Mouse (Mus musculus): Measurements from ENCODE around the gene Cdc37l1. TPM values are rescaled to one million over a fixed set of nuclear protein-coding genes. Genes with fewer than 3 reads are reported as not detected.

Gene Cdc37l1
- polyA plus RNA-seq, 1 experiment from 2014 or later, result 51.7 TPM

DNA sequence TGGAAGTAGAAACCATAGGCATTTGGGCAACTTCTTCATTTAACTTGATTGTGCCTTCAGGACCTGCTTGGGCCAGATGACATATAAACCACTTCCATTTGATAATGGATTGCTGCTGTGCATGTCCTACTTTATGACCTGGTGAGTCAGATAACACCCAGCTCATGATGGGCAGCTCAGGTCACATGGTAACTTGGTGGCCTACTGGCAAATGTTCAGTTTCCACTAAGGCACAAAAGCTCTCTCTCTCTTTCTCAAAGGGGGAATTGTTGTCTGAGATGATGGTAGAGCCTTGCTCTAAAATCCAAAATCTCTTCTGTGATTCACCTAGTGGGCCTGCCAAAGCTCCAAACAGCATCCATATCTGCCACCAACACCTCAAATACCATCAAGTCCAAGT, 42.5 kb downstream of the Cdc37l1 start:
- ATAC-seq (ENCODE audit: low FRiP score), result no peak

GRCm38 (mm10) chr19:29037026-29037425, 46.9 kb downstream of the Cdc37l1 start:
- no peak overlapping the region for H3K9ac ChIP-seq (ENCODE audit: low read depth, low read length)
- no peak for ATAC-seq (ENCODE audit: low FRiP score)
- H3K4me2 ChIP-seq (replicated peaks; ENCODE audit: low read depth, low read length), result no peak overlapping the region
- no peaks in the 10 kb centered on the region for H3K36me3 ChIP-seq (ENCODE audit: control insufficient read depth, insufficient read depth, low read length)
- no peak for DNase-seq (ENCODE audit: low spot score)
- H3K4me1 ChIP-seq (replicated peaks; ENCODE audit: control insufficient read depth, insufficient read depth, low read length), result no peaks in the 10 kb centered on the region
- H3K27ac ChIP-seq (ENCODE audit: low read depth, low read length), result no peak overlapping the region
- WGBS, result 92% methylated on average over 5 of the region's 5 CpGs
- H3K9me3 ChIP-seq (ENCODE audit: control insufficient read depth, low read length), result no peaks in the 10 kb centered on the region
- H3K27me3 ChIP-seq (ENCODE audit: control insufficient read depth, insufficient read depth, low read length), result no peaks in the 10 kb centered on the region
- H3K4me3 ChIP-seq (ENCODE audit: low read depth, low read length), result no peak overlapping the region

More for the DNA sequence above, 42.5 kb downstream of the Cdc37l1 start:
- no peak for DNase-seq (ENCODE audit: low spot score)
- Histone ChIP-seq H3K36me3 (ENCODE audit: control insufficient read depth, insufficient read depth, low read length) (no peaks in the 10 kb centered on the region), H3K9ac (ENCODE audit: low read depth, low read length) (no peak overlapping the region), H3K4me2 (replicated peaks; ENCODE audit: low read depth, low read length) (no peak overlapping the region), H3K27ac (ENCODE audit: low read depth, low read length) (no peak overlapping the region), H3K9me3 (ENCODE audit: control insufficient read depth, low read length) (no peaks in the 10 kb centered on the region), H3K4me1 (replicated peaks; ENCODE audit: control insufficient read depth, insufficient read depth, low read length) (no peaks in the 10 kb centered on the region), H3K4me3 (ENCODE audit: low read depth, low read length) (no peak overlapping the region), H3K27me3 (ENCODE audit: control insufficient read depth, insufficient read depth, low read length) (no peaks in the 10 kb centered on the region)

- 95% methylated on average over 10 of the region's 10 CpGs for WGBS
Measured at GRCm38 (mm10) chr19:29037541-29037940, 47.4 kb downstream of the Cdc37l1 start.

GRCm38 (mm10) chr19:29039334-29039733, 49.2 kb downstream of the Cdc37l1 start:
- ATAC-seq (ENCODE audit: low FRiP score) (no peak), DNase-seq (ENCODE audit: low spot score) (no peak)
- Histone ChIP-seq H3K9ac (ENCODE audit: low read depth, low read length) (no peak overlapping the region), H3K4me2 (replicated peaks; ENCODE audit: low read depth, low read length) (no peak overlapping the region), H3K27ac (ENCODE audit: low read depth, low read length) (no peak overlapping the region), H3K9me3 (ENCODE audit: control insufficient read depth, low read length) (no peaks in the 10 kb centered on the region), H3K4me1 (replicated peaks; ENCODE audit: control insufficient read depth, insufficient read depth, low read length) (no peaks in the 10 kb centered on the region), H3K4me3 (ENCODE audit: low read depth, low read length) (no peak overlapping the region), H3K36me3 (ENCODE audit: control insufficient read depth, insufficient read depth, low read length) (no peaks in the 10 kb centered on the region), H3K27me3 (ENCODE audit: control insufficient read depth, insufficient read depth, low read length) (no peaks in the 10 kb centered on the region)

More at GRCm38 (mm10) chr19:29037541-29037940, 47.4 kb downstream of the Cdc37l1 start:
- DNase-seq (ENCODE audit: low spot score), result no peak
- no peak overlapping the region for H3K4me2 ChIP-seq (replicated peaks; ENCODE audit: low read depth, low read length)
- no peak for ATAC-seq (ENCODE audit: low FRiP score)
- H3K36me3 ChIP-seq (ENCODE audit: control insufficient read depth, insufficient read depth, low read length), result no peaks in the 10 kb centered on the region
- no peaks in the 10 kb centered on the region for H3K4me1 ChIP-seq (replicated peaks; ENCODE audit: control insufficient read depth, insufficient read depth, low read length)
- no peak overlapping the region for H3K27ac ChIP-seq (ENCODE audit: low read depth, low read length)
- no peak overlapping the region for H3K4me3 ChIP-seq (ENCODE audit: low read depth, low read length)
- H3K9me3 ChIP-seq (ENCODE audit: control insufficient read depth, low read length), result no peaks in the 10 kb centered on the region
- H3K27me3 ChIP-seq (ENCODE audit: control insufficient read depth, insufficient read depth, low read length), result no peaks in the 10 kb centered on the region
- H3K9ac ChIP-seq (ENCODE audit: low read depth, low read length), result no peak overlapping the region

GRCm38 (mm10) chr19:29040206-29040605, 50.1 kb downstream of the Cdc37l1 start:
- Histone ChIP-seq H3K9ac (ENCODE audit: low read depth, low read length) (no peak overlapping the region), H3K9me3 (ENCODE audit: control insufficient read depth, low read length) (no peaks in the 10 kb centered on the region), H3K27ac (ENCODE audit: low read depth, low read length) (no peak overlapping the region), H3K36me3 (ENCODE audit: control insufficient read depth, insufficient read depth, low read length) (no peaks in the 10 kb centered on the region), H3K4me2 (replicated peaks; ENCODE audit: low read depth, low read length) (no peak overlapping the region), H3K27me3 (ENCODE audit: control insufficient read depth, insufficient read depth, low read length) (no peaks in the 10 kb centered on the region), H3K4me3 (ENCODE audit: low read depth, low read length) (no peak overlapping the region), H3K4me1 (replicated peaks; ENCODE audit: control insufficient read depth, insufficient read depth, low read length) (no peaks in the 10 kb centered on the region)
- ATAC-seq (ENCODE audit: low FRiP score) (no peak), DNase-seq (ENCODE audit: low spot score) (no peak)
- 97% methylated on average over 4 of the region's 4 CpGs for WGBS

GRCm38 (mm10) chr19:29042143-29042542, 52.0 kb downstream of the Cdc37l1 start:
- Histone ChIP-seq H3K27me3 (ENCODE audit: control insufficient read depth, insufficient read depth, low read length) (no peaks in the 10 kb centered on the region), H3K27ac (ENCODE audit: low read depth, low read length) (no peak overlapping the region), H3K4me2 (replicated peaks; ENCODE audit: low read depth, low read length) (no peak overlapping the region), H3K4me1 (replicated peaks; ENCODE audit: control insufficient read depth, insufficient read depth, low read length) (no peaks in the 10 kb centered on the region), H3K36me3 (ENCODE audit: control insufficient read depth, insufficient read depth, low read length) (no peaks in the 10 kb centered on the region), H3K4me3 (ENCODE audit: low read depth, low read length) (no peak overlapping the region), H3K9ac (ENCODE audit: low read depth, low read length) (no peak overlapping the region), H3K9me3 (ENCODE audit: control insufficient read depth, low read length) (no peaks in the 10 kb centered on the region)
- ATAC-seq (ENCODE audit: low FRiP score) (no peak), DNase-seq (ENCODE audit: low spot score) (no peak)
- WGBS, result 80% methylated on average over 6 of the region's 6 CpGs

GRCm38 (mm10) chr19:29042647-29043046, 52.5 kb downstream of the Cdc37l1 start:
- no peak for ATAC-seq (ENCODE audit: low FRiP score)
- 92% methylated on average over 9 of the region's 9 CpGs for WGBS
- H3K27ac ChIP-seq (ENCODE audit: low read depth, low read length), result no peak overlapping the region
- no peak overlapping the region for H3K4me2 ChIP-seq (replicated peaks; ENCODE audit: low read depth, low read length)
- no peaks in the 10 kb centered on the region for H3K36me3 ChIP-seq (ENCODE audit: control insufficient read depth, insufficient read depth, low read length)
- DNase-seq (ENCODE audit: low spot score), result no peak
- H3K4me1 ChIP-seq (replicated peaks; ENCODE audit: control insufficient read depth, insufficient read depth, low read length), result no peaks in the 10 kb centered on the region
- H3K4me3 ChIP-seq (ENCODE audit: low read depth, low read length), result no peak overlapping the region
- H3K9ac ChIP-seq (ENCODE audit: low read depth, low read length), result no peak overlapping the region
- no peaks in the 10 kb centered on the region for H3K27me3 ChIP-seq (ENCODE audit: control insufficient read depth, insufficient read depth, low read length)
- H3K9me3 ChIP-seq (ENCODE audit: control insufficient read depth, low read length), result no peaks in the 10 kb centered on the region

DNA sequence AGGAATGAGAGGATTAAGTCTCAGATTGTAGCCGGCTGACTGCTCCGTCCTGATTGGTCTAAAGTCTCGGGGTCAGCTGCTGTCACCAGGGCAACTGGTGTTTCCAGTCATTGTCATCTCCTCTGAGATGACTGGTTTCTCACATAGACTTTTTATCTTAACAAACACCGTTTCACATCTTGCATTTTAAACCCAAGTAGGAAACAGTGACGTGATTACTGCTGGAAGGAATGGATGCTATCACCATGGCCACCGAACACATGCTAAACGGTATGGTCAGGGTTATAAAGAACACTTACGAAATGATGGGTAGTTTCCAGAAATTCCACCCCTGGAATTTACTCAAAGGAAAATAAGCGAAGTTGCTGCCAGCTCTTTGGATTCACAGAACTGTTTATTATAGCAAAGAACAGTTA, 54.2 kb downstream of the Cdc37l1 start:
- peak; percentile 8 for DNase-seq (ENCODE audit: low spot score)
- Histone ChIP-seq H3K9ac (ENCODE audit: low read depth, low read length) (no peak overlapping the region), H3K27me3 (ENCODE audit: control insufficient read depth, insufficient read depth, low read length) (no peaks in the 10 kb centered on the region), H3K36me3 (ENCODE audit: control insufficient read depth, insufficient read depth, low read length) (no peaks in the 10 kb centered on the region), H3K4me3 (ENCODE audit: low read depth, low read length) (no peak overlapping the region), H3K9me3 (ENCODE audit: control insufficient read depth, low read length) (no peaks in the 10 kb centered on the region), H3K4me2 (replicated peaks; ENCODE audit: low read depth, low read length) (no peak overlapping the region), H3K27ac (ENCODE audit: low read depth, low read length) (no peak overlapping the region), H3K4me1 (replicated peaks; ENCODE audit: control insufficient read depth, insufficient read depth, low read length) (no peaks in the 10 kb centered on the region)
- WGBS, result 46% methylated on average over 9 of the region's 9 CpGs
- no peak for ATAC-seq (ENCODE audit: low FRiP score)

- H3K36me3 ChIP-seq (ENCODE audit: control insufficient read depth, insufficient read depth, low read length), result no peaks in the 10 kb centered on the region
- H3K4me3 ChIP-seq (ENCODE audit: low read depth, low read length), result no peak overlapping the region
- H3K4me1 ChIP-seq (replicated peaks; ENCODE audit: control insufficient read depth, insufficient read depth, low read length), result no peaks in the 10 kb centered on the region
- no peak overlapping the region for H3K27ac ChIP-seq (ENCODE audit: low read depth, low read length)
- WGBS, result 50% methylated on average over 4 of the region's 4 CpGs
- H3K9ac ChIP-seq (ENCODE audit: low read depth, low read length), result no peak overlapping the region
- DNase-seq (ENCODE audit: low spot score), result no peak
- no peak for ATAC-seq (ENCODE audit: low FRiP score)
- no peaks in the 10 kb centered on the region for H3K9me3 ChIP-seq (ENCODE audit: control insufficient read depth, low read length)
- H3K4me2 ChIP-seq (replicated peaks; ENCODE audit: low read depth, low read length), result no peak overlapping the region
- H3K27me3 ChIP-seq (ENCODE audit: control insufficient read depth, insufficient read depth, low read length), result no peaks in the 10 kb centered on the region
Measured at GRCm38 (mm10) chr19:29045369-29045768, 55.2 kb downstream of the Cdc37l1 start.

All from hindbrain, embryonic 11.5 days (tissue).